Mouse (Mus musculus) ovary, postnatal 10 days (tissue): ENCODE results near the gene Aip.

ENCODE experiments used
- DNase-seq: peaks from one replicate; pipeline ENCODE4 v3.0.0; 2022; ENCODE audit warnings: low spot score

Gene Aip

DNA sequence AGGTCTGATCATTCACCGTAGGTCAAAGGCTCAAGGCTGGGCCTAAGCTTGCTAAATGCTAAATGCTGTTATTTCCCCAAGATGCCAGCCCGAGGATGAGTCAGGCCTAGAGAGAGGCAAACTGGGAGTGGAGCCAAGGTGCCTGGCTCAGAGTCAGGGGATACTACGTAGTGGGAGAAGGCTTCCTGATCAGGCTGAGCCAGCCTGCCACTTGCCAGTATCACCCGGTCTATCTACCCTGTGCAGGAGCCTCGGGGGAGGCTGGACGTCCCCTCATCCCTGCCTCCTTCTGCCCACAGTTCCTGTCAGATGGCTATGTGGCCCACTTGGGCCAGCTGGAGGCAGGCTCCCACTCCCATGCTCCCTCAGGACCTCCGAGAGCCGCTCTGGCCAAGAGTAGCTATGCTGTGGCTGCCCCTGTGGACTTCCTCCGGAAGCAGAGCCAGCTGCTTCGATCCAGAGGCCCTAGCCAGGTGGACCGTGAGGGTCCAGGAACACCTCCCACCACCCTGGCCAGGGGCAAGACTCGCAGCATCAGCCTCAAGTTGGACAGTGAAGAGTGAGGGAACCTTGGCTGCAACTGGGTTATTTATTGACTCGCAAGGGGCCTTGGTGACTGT lies 12.4 kb downstream of the Aip start:
- peak; percentile 55 for DNase-seq

- no peak for DNase-seq
These were observed 13.3 kb downstream of the Aip start for GRCm38 (mm10) chr19:4112063-4112960.

DNA sequence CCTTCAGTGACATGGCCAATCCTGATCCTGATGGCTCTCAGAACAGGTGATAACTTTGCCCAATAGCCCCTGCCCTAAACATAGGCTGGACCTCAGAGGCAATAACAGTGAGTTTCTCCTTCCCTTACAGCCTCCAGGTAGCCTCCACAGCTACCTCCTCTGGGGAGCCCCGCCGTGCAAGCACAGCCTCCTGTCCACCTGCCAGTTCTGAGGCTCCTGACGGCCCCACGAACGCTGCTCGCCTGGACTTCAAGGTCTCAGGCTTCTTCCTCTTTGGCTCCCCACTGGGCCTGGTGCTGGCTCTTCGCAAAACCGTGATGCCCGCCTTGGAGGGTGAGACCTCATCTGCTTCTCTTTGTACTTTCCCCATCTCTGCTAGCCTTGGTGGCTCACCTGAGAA lies 17.1 kb downstream of the Aip start:
- DNase-seq: no peak

DNA sequence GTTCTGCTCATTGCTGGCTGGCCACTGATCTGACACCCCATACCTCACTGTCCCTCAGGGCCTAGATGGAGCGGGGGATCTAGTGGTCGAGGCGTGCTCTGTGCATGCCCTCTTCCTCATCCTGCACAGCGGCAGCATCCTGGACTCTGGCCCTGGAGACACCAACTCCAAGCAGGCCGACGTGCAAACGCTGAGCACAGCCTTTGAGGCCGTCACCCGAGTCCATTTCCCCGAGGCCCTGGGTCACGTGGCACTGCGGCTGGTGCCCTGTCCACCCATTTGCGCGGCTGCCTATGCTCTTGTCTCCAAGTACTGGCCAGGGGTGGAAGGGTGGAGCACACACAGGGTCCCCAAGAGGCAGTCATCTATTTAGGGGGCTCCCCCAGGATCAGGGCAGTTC lies 19.0 kb downstream of the Aip start:
- DNase-seq: no peak

DNA sequence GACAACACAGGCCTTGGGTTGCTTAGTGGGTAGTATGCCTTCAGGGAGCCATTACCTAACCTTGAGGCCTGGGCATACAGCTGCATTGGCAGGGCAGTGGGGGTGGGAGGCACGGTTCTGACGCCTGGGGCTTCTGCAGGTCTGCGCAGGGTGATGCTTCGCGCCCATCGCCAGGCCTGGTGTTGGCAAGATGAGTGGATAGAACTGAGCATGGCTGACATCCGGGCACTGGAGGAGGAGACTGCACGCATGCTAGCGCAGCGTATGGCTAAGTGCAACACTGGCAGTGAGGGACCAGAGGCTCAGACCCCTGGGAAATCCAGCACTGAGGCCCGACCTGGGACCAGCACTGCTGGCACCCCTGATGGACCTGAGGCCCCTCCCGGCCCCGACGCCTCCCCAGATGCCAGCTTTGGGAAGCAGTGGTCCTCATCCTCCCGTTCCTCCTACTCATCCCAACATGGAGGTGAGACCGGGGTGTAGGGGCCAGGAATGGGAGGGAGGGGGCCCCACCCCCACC lies 20.9 kb downstream of the Aip start:
- DNase-seq: no peak

- no peak for DNase-seq
These were observed 21.9 kb downstream of the Aip start for GRCm38 (mm10) chr19:4103792-4104191.

DNA sequence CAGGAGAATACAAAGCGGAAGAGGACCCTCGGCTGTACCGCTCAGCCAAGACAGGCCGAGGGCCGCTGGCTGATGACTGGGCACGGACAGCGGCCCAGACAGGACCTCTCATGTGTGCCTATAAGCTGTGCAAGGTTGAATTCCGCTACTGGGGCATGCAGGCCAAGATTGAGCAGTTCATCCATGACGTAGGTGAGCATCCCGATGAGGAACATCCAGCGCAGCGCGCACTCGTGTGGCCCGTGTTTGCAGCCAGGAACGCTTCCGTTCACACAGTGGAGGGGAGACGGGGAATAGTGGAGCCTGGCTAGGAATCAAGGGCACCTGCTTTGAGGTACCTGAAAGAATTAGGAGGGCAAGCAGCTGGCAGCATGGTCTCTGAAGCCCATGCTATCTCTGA lies 22.4 kb downstream of the Aip start:
- DNase-seq: no peak

DNA sequence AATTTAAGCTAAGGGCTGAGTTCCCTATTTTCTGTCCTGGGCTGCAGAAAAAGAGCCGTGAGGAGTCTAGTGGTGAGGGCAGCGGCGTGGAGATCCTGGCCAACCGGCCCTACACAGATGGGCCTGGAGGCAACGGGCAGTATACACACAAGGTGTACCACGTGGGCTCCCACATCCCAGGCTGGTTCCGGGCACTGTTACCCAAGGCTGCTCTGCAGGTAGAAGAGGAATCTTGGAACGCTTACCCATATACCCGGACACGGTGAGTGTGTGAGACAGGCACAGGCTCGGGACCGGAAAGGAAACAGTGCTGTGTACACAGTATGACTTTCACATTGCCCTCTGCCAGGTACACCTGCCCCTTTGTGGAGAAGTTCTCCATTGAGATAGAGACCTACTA lies 23.0 kb downstream of the Aip start:
- no peak for DNase-seq

- DNase-seq: no peak
These were observed 23.6 kb downstream of the Aip start for GRCm38 (mm10) chr19:4102049-4102448.

DNA sequence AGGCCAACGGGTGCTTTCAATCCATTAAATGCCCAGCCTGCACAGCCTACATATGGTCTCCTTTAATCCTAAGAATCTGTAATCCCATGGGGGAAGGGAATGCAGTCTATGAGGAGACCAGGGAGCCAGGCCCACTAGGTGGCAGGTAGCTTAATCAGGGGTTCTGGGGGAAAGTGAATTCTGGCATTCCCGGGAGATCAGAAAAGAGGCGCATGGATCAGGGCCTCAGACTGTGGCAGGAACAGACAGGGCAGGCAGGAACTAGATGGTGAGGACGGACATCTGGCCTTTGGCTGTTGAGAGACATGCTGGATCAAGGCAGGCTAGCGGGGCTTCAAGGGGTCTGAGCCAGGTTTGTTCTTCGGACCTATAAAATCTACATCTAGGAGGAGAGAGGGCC lies 24.2 kb downstream of the Aip start:
- DNase-seq: no peak

DNA sequence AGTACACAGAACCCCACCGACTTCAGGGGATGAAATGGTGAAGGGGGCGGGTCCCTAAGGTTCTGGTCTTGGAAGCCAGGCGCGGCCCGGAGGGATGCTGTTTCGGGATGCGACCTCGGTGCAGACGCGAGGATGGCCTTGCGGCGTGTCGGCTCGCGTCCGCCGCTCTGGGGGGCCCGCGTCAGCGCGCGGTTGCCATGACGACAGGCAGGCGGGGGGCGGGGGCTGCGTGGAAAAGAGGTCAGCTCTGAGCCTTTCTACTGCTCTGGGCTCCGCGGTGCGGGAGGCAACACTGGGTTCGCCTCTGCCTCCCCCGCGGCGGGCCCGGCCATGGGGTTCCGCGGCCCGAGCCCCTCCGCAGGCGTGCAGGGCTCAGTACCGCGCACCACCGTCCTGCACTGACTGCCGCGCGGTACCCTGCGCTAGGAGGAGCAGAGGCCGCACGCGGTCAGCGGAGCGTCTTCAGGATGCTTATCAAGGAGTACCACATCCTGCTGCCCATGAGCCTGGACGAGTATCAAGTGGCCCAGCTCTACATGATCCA lies 24.9 kb downstream of the Aip start:
- no peak for DNase-seq

GRCm38 (mm10) chr19:4099837-4100717 lies 25.6 kb downstream of the Aip start, which contains the start of gene Pitpnm1:
TSS of gene Pitpnm1 (plus strand) at chr19:4099998.
- peak; percentile 44 for DNase-seq

- peak; percentile 79 for DNase-seq
These were observed 26.6 kb downstream of the Aip start for GRCm38 (mm10) chr19:4099056-4099455.

- DNase-seq: no peak
These were observed 27.2 kb downstream of the Aip start for GRCm38 (mm10) chr19:4098426-4098825.

DNA sequence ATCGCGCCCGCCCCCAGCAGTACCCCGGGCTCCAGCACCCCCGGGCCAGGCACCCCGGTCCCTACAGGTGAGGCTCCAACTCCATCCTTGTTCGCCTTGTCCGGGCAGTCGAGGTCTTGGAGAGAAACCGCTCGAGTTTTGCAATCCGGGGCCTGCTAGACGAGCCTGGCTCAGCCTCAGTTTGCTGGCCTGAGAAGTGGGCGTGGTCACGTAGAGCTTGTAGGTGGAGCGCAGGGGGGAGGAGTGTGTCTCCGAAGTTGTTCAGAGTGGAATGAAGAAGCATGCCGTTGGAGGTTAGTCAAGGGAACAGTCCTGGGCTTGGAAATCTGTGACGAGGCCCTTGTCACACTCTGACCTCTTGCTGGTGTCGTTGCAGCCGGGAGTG lies 28.2 kb downstream of the Aip start:
- DNase-seq: no peak

GRCm38 (mm10) chr19:4096642-4097440 lies 28.8 kb downstream of the Aip start, which contains the start of gene Cdk2ap2:
TSS of gene Cdk2ap2 (plus strand) at chr19:4097182.
- peak; percentile 99 for DNase-seq

- DNase-seq: no peak
These were observed 29.9 kb downstream of the Aip start for GRCm38 (mm10) chr19:4095802-4096201.

GRCm38 (mm10) chr19:4094774-4095303 lies 30.8 kb downstream of the Aip start:
- no peak for DNase-seq

- no peak for DNase-seq
These were observed 31.3 kb downstream of the Aip start for GRCm38 (mm10) chr19:4094348-4094747.

DNA sequence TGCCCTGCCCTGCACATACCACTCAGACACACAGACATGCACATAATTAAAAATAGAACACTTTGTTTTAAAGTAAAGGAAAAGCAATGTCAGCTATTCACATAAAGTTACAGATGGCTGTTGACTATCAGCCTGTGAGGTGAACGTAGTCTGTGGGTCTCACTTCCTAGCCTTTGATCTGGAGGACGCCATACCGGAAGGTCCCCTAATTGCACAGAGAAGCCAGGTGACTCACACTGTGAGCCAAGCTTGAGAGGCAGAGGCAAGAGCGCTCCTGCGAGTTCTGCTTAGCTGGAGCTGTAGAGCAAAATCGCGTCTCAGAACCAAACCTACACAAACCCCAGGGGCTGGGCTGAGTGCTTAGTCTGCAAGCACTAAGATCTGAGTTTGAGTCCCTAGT lies 31.9 kb downstream of the Aip start:
- no peak for DNase-seq

DNA sequence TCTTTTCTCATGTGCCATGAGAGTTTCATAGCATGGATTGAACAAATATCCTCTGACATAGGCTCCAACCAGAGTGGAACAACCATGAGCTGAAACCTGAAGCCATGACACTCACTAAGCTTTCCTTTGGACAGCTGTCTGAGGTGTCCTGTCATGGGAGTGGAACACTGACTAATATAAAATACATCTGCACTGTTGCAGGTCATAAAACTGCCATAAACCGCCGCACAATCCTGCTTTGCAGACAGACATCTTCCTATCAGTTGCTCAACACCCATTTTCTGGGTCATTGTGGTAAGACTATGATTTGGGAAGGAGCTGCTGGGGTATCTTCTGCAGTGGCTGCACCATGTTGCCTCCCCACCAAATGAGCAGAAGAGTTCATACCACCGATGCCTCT lies 32.9 kb downstream of the Aip start:
- no peak for DNase-seq
